Mouse (Mus musculus): ENCODE data around the gene Hnf4a.

- no peak for TF ChIP-seq GATA1 (IDR thresholded peaks at IDR 0.05; ENCODE audit: low read length)
- TF ChIP-seq TAL1 (IDR thresholded peaks at IDR 0.05; ENCODE audit: low read length) = no peak
These were observed 20.9 kb downstream of the Hnf4a start for GRCm38 (mm10) chr2:163527497-163527896.
